Mouse (Mus musculus): Measurements from ENCODE around the gene Olfr101. TPM values are rescaled to one million over a fixed set of nuclear protein-coding genes. Genes with fewer than 3 reads are reported as not detected.

Gene Olfr101
- polyA plus RNA-seq (2014; fragmentation: Nextera tagmentation; extraction: Ambion mirVana): not detected in 2 replicates

DNA sequence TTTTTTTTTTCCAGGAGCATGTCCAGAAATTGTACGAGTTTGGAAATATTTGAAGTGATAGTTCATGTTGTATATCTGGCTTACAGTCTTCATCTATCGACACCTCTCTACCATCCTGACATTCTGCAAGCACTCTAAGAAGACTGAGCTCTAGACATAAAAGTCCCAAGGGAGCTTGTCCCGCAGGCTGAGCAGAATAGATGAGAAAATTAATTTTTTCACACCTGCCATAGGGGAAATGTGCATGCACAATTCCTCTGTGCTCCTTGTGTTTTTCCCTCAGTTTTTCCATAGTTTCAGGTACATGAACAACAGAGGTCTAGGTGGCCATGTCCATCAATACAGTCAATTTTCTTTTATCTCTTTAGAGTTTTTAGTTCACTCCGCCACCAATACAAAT, at the start of gene Olfr101:
Olfr101 (minus strand) TSS at position 101 of the 400 bp plus-strand sequence.
- Histone ChIP-seq H3K9me3 (ENCODE audit: control insufficient read depth, low read length) (no peaks in the 10 kb centered on the region), H3K4me2 (ENCODE audit: low read length) (no peak within 1 kb of the TSS), H3K36me3 (ENCODE audit: control insufficient read depth, insufficient read depth, low read length) (no peaks in the 10 kb centered on the region), H3K27ac (replicated peaks in 1 of 2; ENCODE audit: control insufficient read depth in 1 of 2, insufficient read depth in 1 of 2, low read depth in 2 of 2, low read length in 2 of 2) (no peak within 1 kb of the TSS), H3K4me1 (ENCODE audit: control insufficient read depth in 2 of 2, insufficient read depth in 2 of 2, low read length in 2 of 2) (no peaks in the 10 kb centered on the region), H3K9ac (ENCODE audit: low read length) (no peak within 1 kb of the TSS), H3K27me3 (ENCODE audit: control insufficient read depth, insufficient read depth, low read length) (no peaks in the 10 kb centered on the region), H3K4me3 (ENCODE audit: control insufficient read depth in 1 of 2, insufficient read depth in 1 of 2, low read depth in 1 of 2, low read length in 2 of 2) (no peak within 1 kb of the TSS)
- 66% methylated on average over 4 of the region's 4 CpGs for WGBS
- no peak for ATAC-seq (ENCODE audit: insufficient number of reproducible peaks, insufficient read depth, low FRiP score, low read depth)

DNA sequence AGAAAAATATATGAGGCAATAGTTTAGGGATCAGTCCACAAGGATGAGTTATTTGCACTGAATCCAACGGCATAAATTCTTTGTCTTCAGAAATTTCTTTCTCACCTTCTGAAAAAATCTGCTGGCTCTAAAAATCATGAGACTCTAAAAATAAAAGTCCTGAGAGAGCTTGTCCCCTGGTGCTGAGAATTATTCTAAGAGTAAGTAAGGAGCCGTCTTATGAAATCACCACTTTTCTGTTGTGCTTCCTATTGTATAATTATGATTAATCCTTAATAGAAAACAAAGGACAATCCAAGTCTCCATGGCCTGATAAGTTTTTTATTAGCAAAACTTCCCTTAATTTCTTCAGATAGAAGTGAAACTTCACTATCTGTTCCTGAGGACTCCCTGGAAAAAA, 35.5 kb upstream of the Olfr101 start, which contains the start of gene Olfr103:
Olfr103 (minus strand) TSS at position 101 of the 400 bp plus-strand sequence.
- 0 out of 2 replicates have a peak, but pooled peaks cover 2% of the 10 kb centered on the region for H3K9me3 ChIP-seq (ENCODE audit: control insufficient read depth, low read length)
- ATAC-seq (ENCODE audit: insufficient number of reproducible peaks, insufficient read depth, low FRiP score, low read depth): no peak
- no peaks in the 10 kb centered on the region for H3K27me3 ChIP-seq (ENCODE audit: control insufficient read depth, insufficient read depth, low read length)
- H3K27ac ChIP-seq (replicated peaks in 1 of 2; ENCODE audit: control insufficient read depth in 1 of 2, insufficient read depth in 1 of 2, low read depth in 2 of 2, low read length in 2 of 2): no peak within 1 kb of the TSS
- no peaks in the 10 kb centered on the region for H3K4me1 ChIP-seq (ENCODE audit: control insufficient read depth in 2 of 2, insufficient read depth in 2 of 2, low read length in 2 of 2)
- no peak within 1 kb of the TSS for H3K9ac ChIP-seq (ENCODE audit: low read length)
- H3K36me3 ChIP-seq (ENCODE audit: control insufficient read depth, insufficient read depth, low read length): no peaks in the 10 kb centered on the region
- H3K4me2 ChIP-seq (ENCODE audit: low read length): no peak within 1 kb of the TSS
- WGBS: 80% methylated on average over 2 of the region's 2 CpGs
- no peak within 1 kb of the TSS for H3K4me3 ChIP-seq (ENCODE audit: control insufficient read depth in 1 of 2, insufficient read depth in 1 of 2, low read depth in 1 of 2, low read length in 2 of 2)

DNA sequence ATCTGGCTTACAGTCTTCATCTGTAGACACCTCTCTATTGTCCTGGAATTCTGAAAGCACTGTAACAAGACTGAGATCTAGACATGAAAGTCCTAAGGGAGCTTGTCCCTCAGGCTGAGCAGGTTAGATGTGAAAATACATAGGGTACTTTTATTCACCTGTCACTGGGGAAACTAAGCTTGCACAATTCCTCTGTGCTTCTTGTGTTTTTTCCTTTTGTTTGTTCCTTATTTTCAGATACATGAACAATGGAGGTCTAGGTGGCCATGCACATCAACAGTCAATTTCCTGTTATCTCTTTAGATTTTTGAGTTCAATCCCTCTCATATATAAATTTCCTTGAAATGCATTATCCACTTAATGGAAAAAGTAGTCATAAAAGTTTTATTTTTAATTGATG, 12.8 kb upstream of the Olfr101 start, which contains the start of gene Olfr102:
Olfr102 (minus strand) TSS at position 101 of the 400 bp plus-strand sequence.
- Histone ChIP-seq H3K9me3 (ENCODE audit: control insufficient read depth, low read length) (peaks cover 10% of the 10 kb centered on the region; the same call in 1 of the 2 replicates), H3K4me3 (ENCODE audit: control insufficient read depth in 1 of 2, insufficient read depth in 1 of 2, low read depth in 1 of 2, low read length in 2 of 2) (no peak within 1 kb of the TSS), H3K27ac (replicated peaks in 1 of 2; ENCODE audit: control insufficient read depth in 1 of 2, insufficient read depth in 1 of 2, low read depth in 2 of 2, low read length in 2 of 2) (no peak within 1 kb of the TSS), H3K27me3 (ENCODE audit: control insufficient read depth, insufficient read depth, low read length) (no peaks in the 10 kb centered on the region), H3K4me2 (ENCODE audit: low read length) (no peak within 1 kb of the TSS), H3K36me3 (ENCODE audit: control insufficient read depth, insufficient read depth, low read length) (no peaks in the 10 kb centered on the region), H3K4me1 (ENCODE audit: control insufficient read depth in 2 of 2, insufficient read depth in 2 of 2, low read length in 2 of 2) (no peaks in the 10 kb centered on the region), H3K9ac (ENCODE audit: low read length) (no peak within 1 kb of the TSS)
- ATAC-seq (ENCODE audit: insufficient number of reproducible peaks, insufficient read depth, low FRiP score, low read depth): no peak

DNA sequence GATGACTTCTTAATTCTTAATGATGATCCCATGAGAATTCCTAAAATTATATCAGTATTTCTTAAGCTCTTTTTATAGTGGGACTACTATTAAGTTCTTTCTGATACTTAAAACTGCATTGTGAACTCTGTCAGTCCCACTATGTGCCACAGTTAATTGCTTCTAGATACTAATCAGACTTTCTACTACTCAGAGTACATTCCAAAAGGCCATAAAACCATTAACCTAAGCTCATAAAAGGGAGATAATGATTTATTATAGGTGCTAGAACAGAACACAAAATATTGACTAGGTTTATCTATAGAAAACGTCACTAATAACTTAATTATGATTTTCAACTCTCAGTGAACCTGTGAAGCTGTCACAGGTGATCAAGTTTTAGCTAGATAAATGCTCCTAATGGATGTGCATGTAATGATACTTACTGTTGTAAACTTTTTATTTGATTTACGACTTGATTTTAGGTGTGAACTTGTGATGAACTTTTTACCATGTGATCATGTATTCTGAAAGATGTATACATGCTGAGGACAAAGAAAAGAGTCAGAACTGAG, 6.1 kb upstream of the Olfr101 start:
- Histone ChIP-seq H3K4me2 (ENCODE audit: low read length) (no peak overlapping the region), H3K27ac (replicated peaks in 1 of 2; ENCODE audit: control insufficient read depth in 1 of 2, insufficient read depth in 1 of 2, low read depth in 2 of 2, low read length in 2 of 2) (no peak overlapping the region), H3K4me3 (ENCODE audit: control insufficient read depth in 1 of 2, insufficient read depth in 1 of 2, low read depth in 1 of 2, low read length in 2 of 2) (no peak overlapping the region), H3K4me1 (ENCODE audit: control insufficient read depth in 2 of 2, insufficient read depth in 2 of 2, low read length in 2 of 2) (no peaks in the 10 kb centered on the region), H3K9ac (ENCODE audit: low read length) (no peak overlapping the region), H3K9me3 (ENCODE audit: control insufficient read depth, low read length) (no peaks in the 10 kb centered on the region), H3K36me3 (ENCODE audit: control insufficient read depth, insufficient read depth, low read length) (no peaks in the 10 kb centered on the region), H3K27me3 (ENCODE audit: control insufficient read depth, insufficient read depth, low read length) (no peaks in the 10 kb centered on the region)
- no peak for ATAC-seq (ENCODE audit: insufficient number of reproducible peaks, insufficient read depth, low FRiP score, low read depth)
- 47% methylated on average over 2 of the region's 2 CpGs for WGBS

DNA sequence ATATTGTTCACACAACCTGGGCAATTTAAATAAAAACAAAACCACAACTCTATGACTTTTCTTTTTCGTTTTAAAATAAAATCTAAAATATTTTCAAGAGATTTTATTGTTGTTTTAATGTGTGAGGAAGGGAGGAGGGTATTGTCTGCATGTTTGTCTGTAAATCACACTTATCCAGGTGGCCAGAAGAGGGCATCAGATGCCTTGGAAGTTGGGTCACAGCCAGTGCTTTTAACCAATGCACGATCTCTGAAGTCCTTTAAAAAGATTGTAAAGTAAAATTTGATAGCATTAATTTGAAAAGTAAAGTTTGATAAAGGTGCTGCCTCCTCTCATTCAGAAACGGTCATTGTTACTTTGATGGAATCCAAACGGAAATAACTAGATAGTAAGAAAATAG, 4.4 kb upstream of the Olfr101 start:
- Histone ChIP-seq H3K27ac (replicated peaks in 1 of 2; ENCODE audit: control insufficient read depth in 1 of 2, insufficient read depth in 1 of 2, low read depth in 2 of 2, low read length in 2 of 2) (no peak overlapping the region), H3K36me3 (ENCODE audit: control insufficient read depth, insufficient read depth, low read length) (no peaks in the 10 kb centered on the region), H3K4me3 (ENCODE audit: control insufficient read depth in 1 of 2, insufficient read depth in 1 of 2, low read depth in 1 of 2, low read length in 2 of 2) (no peak overlapping the region), H3K9me3 (ENCODE audit: control insufficient read depth, low read length) (no peaks in the 10 kb centered on the region), H3K4me2 (ENCODE audit: low read length) (no peak overlapping the region), H3K9ac (ENCODE audit: low read length) (no peak overlapping the region), H3K27me3 (ENCODE audit: control insufficient read depth, insufficient read depth, low read length) (no peaks in the 10 kb centered on the region), H3K4me1 (ENCODE audit: control insufficient read depth in 2 of 2, insufficient read depth in 2 of 2, low read length in 2 of 2) (no peaks in the 10 kb centered on the region)
- 35% methylated on average over 4 of the region's 4 CpGs for WGBS
- no peak for ATAC-seq (ENCODE audit: insufficient number of reproducible peaks, insufficient read depth, low FRiP score, low read depth)

DNA sequence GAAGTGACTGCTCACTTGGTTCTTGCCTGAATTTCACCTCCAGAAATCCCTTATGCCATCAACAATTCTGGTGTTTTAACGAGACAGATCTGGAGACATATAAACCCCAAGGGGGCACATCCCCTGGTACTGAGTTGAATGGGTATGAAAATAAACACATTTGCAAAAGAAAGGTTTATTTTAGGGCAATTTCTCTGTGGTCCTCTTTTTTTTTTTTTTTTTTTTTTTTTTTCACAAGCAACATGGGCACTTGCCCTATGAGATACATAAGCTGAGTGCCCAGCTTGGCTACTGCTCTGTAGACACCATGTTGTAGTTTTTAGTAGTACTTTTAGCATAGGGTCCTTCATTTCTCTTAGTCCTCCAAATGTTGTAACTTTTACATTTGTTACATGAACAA, 20.8 kb downstream of the Olfr101 start, which contains the start of gene Olfr99:
Olfr99 (minus strand) TSS at position 101 of the 400 bp plus-strand sequence.
- Histone ChIP-seq H3K4me2 (ENCODE audit: low read length) (no peak within 1 kb of the TSS), H3K9me3 (ENCODE audit: control insufficient read depth, low read length) (no peaks in the 10 kb centered on the region), H3K4me3 (ENCODE audit: control insufficient read depth in 1 of 2, insufficient read depth in 1 of 2, low read depth in 1 of 2, low read length in 2 of 2) (no peak within 1 kb of the TSS), H3K9ac (ENCODE audit: low read length) (no peak within 1 kb of the TSS), H3K4me1 (ENCODE audit: control insufficient read depth in 2 of 2, insufficient read depth in 2 of 2, low read length in 2 of 2) (no peaks in the 10 kb centered on the region), H3K36me3 (ENCODE audit: control insufficient read depth, insufficient read depth, low read length) (no peaks in the 10 kb centered on the region), H3K27ac (replicated peaks in 1 of 2; ENCODE audit: control insufficient read depth in 1 of 2, insufficient read depth in 1 of 2, low read depth in 2 of 2, low read length in 2 of 2) (no peak within 1 kb of the TSS), H3K27me3 (ENCODE audit: control insufficient read depth, insufficient read depth, low read length) (no peaks in the 10 kb centered on the region)
- 50% methylated on average over 1 of the region's 1 CpGs for WGBS
- ATAC-seq (ENCODE audit: insufficient number of reproducible peaks, insufficient read depth, low FRiP score, low read depth): no peak

DNA sequence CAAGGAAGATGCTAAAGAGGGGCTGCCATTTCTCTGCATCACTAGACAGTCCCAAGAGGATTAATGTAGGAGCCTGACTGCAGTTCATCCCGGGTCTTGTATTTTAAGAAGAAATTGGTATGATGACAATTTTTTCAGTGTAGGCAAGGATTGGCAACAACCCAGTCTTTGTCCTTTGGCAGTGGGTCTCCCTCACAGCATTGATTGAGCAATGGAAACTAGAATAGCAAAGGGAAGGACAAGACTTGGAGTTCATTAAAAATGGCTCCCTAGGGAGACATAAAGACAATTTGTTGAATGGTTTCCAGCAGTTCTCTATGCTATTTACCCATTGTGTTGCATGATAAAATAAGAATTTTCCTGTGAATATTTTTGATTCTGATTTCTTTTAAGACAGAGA, 23.8 kb downstream of the Olfr101 start:
- H3K4me2 ChIP-seq (ENCODE audit: low read length): no peak overlapping the region
- no peak overlapping the region for H3K27ac ChIP-seq (replicated peaks in 1 of 2; ENCODE audit: control insufficient read depth in 1 of 2, insufficient read depth in 1 of 2, low read depth in 2 of 2, low read length in 2 of 2)
- H3K36me3 ChIP-seq (ENCODE audit: control insufficient read depth, insufficient read depth, low read length): no peaks in the 10 kb centered on the region
- no peaks in the 10 kb centered on the region for H3K4me1 ChIP-seq (ENCODE audit: control insufficient read depth in 2 of 2, insufficient read depth in 2 of 2, low read length in 2 of 2)
- H3K4me3 ChIP-seq (ENCODE audit: control insufficient read depth in 1 of 2, insufficient read depth in 1 of 2, low read depth in 1 of 2, low read length in 2 of 2): no peak overlapping the region
- ATAC-seq (ENCODE audit: insufficient number of reproducible peaks, insufficient read depth, low FRiP score, low read depth): no peak
- no peak overlapping the region for H3K9ac ChIP-seq (ENCODE audit: low read length)
- H3K9me3 ChIP-seq (ENCODE audit: control insufficient read depth, low read length): no peaks in the 10 kb centered on the region
- no peaks in the 10 kb centered on the region for H3K27me3 ChIP-seq (ENCODE audit: control insufficient read depth, insufficient read depth, low read length)
- WGBS: 70% methylated on average over 1 of the region's 1 CpGs

DNA sequence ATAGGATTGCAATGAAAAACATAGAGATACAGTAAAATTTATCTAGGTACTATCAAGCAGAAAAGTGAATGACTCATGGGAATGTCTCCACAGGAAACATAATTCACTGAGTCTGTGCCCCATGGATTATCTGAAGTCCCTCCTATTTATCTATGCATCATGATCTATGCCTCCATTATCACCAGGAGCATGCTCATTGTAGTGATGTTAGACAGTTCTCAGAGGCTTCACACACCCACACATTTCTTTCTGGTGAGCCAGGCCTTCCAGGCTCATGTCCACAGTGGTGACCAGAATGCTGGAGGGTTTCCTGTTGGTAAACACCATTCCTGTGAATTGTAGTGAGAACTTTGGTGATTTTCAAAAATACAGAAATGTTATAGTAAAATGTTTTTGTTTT, 27.5 kb downstream of the Olfr101 start:
- H3K4me3 ChIP-seq (ENCODE audit: control insufficient read depth in 1 of 2, insufficient read depth in 1 of 2, low read depth in 1 of 2, low read length in 2 of 2): no peak overlapping the region
- H3K36me3 ChIP-seq (ENCODE audit: control insufficient read depth, insufficient read depth, low read length): no peaks in the 10 kb centered on the region
- no peak overlapping the region for H3K9ac ChIP-seq (ENCODE audit: low read length)
- H3K9me3 ChIP-seq (ENCODE audit: control insufficient read depth, low read length): no peaks in the 10 kb centered on the region
- ATAC-seq (ENCODE audit: insufficient number of reproducible peaks, insufficient read depth, low FRiP score, low read depth): no peak
- H3K4me1 ChIP-seq (ENCODE audit: control insufficient read depth in 2 of 2, insufficient read depth in 2 of 2, low read length in 2 of 2): no peaks in the 10 kb centered on the region
- no peak overlapping the region for H3K4me2 ChIP-seq (ENCODE audit: low read length)
- no peak overlapping the region for H3K27ac ChIP-seq (replicated peaks in 1 of 2; ENCODE audit: control insufficient read depth in 1 of 2, insufficient read depth in 1 of 2, low read depth in 2 of 2, low read length in 2 of 2)
- H3K27me3 ChIP-seq (ENCODE audit: control insufficient read depth, insufficient read depth, low read length): no peaks in the 10 kb centered on the region

All from heart, embryonic 14.5 days (tissue).